Mouse (Mus musculus) thymus, adult 2 months (tissue): ENCODE results near the gene Ptprj.

Experiments
- CTCF ChIP-seq: fragments of 200-500 bp; IDR thresholded peaks from 2 replicates; pipeline ENCODE4 v1.5.1; 2012; ENCODE audit warnings: mild to moderate bottlenecking, control low read depth, low read length, moderate library complexity, borderline replicate concordance; ENCODE audit not compliant: control insufficient read depth, poor library complexity, insufficient read depth; ENCODE audit errors: extremely low read depth
- POLR2A ChIP-seq: fragments of 200-500 bp; IDR thresholded peaks from 2 replicates; pipeline ENCODE4 v1.6.1; 2012; ENCODE audit warnings: mild to moderate bottlenecking, low read length, control low read depth, moderate library complexity; ENCODE audit not compliant: control insufficient read depth, poor library complexity, insufficient read depth; ENCODE audit errors: extremely low read depth

DNA sequence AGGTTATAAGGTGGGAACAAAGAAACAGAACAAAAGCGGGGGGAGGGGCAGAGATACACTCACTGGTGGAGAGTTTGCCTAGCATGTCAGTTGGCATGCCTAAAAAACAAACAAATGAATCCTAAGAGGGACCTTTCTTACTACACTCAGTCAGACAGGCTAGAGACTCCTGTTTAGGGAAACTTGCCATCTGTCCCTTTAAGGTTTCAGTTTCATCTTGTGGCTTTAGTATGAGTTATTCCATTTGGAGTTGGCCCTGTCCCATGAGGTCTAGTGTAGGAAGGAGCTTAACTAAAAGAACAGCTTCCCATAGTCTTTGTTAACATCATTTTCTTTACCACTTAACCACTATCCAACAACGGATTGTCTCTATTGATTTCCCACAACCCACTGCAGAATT is 32.6 kb upstream of the Ptprj start:
- TF ChIP-seq POLR2A (no peak), CTCF (no peak)
